Mouse (Mus musculus) neural tube, embryonic 14.5 days (tissue): Measurements from ENCODE around the gene Atp6v1fnb. TPM values are rescaled to one million over a fixed set of nuclear protein-coding genes. Genes with fewer than 3 reads are reported as not detected.

Source experiments
- ATAC-seq: fragments of 200-750 bp; cut with Nextera tagmentation; 2 replicates; pipeline ENCODE4 v1.8.0; 2017; ENCODE audit warnings: low read depth, mild to moderate bottlenecking, moderate TSS enrichment, moderate library complexity
- H3K27ac ChIP-seq: fragments of 300-500 bp; sonication (generic); 2 replicates; pipeline ENCODE4 v1.5.1; 2014; ENCODE audit warnings: low read depth, mild to moderate bottlenecking, control low read depth, low read length, moderate library complexity, mixed read lengths
- H3K27me3 ChIP-seq: fragments of 300-500 bp; sonication (generic); 2 replicates; pipeline ENCODE4 v1.6.1; 2014; ENCODE audit warnings: low read length; ENCODE audit not compliant: control insufficient read depth, insufficient read depth
- H3K36me3 ChIP-seq: fragments of 300-500 bp; sonication (generic); 2 replicates; pipeline ENCODE4 v1.6.1; 2014; ENCODE audit warnings: low read length, mixed read lengths; ENCODE audit not compliant: control insufficient read depth, insufficient read depth
- H3K4me1 ChIP-seq: fragments of 300-500 bp; sonication (generic); 2 replicates; pipeline ENCODE4 v1.6.1; 2014; ENCODE audit warnings: low read length; ENCODE audit not compliant: control insufficient read depth, insufficient read depth
- H3K4me2 ChIP-seq: fragments of 300-500 bp; sonication (generic); 2 replicates; pipeline ENCODE4 v1.6.1; 2014; ENCODE audit warnings: mild to moderate bottlenecking, low read depth, low read length, control low read depth
- H3K4me3 ChIP-seq: fragments of 300-500 bp; sonication (generic); 2 replicates; pipeline ENCODE4 v1.5.1; 2014; ENCODE audit warnings: low read depth, low read length, control low read depth, mixed read lengths
- H3K9ac ChIP-seq: fragments of 300-500 bp; sonication (generic); replicated peaks from 2 replicates; pipeline ENCODE4 v1.6.1; 2014; ENCODE audit warnings: low read depth, mild to moderate bottlenecking, control low read depth, low read length, mixed read lengths
- H3K9me3 ChIP-seq: fragments of 300-500 bp; sonication (generic); 2 replicates; pipeline ENCODE4 v1.6.1; 2016; ENCODE audit warnings: low read length; ENCODE audit not compliant: control insufficient read depth
- WGBS: fragments of 180-500 bp; shearing (Covaris S2); extraction: QIAGEN DNeasy Blood & Tissue Kit; methylation state at CpG from one replicate; pipeline ENCODE4 v1.1.7; 2014; 5-methylcytosine and 5-hydroxymethylcytosine counted together
- polyA plus RNA-seq: library from polyadenylated mRNA; unstranded; fragments of >200 nt; fragmentation: Nextera tagmentation; extraction: Ambion mirVana; gene quantifications from 2 replicates; pipeline ENCODE4 v1.2.1, GENCODE M21; 2014

Atp6v1fnb gene
- 0.55 and 0.70 TPM in 2 replicates for polyA plus RNA-seq

DNA sequence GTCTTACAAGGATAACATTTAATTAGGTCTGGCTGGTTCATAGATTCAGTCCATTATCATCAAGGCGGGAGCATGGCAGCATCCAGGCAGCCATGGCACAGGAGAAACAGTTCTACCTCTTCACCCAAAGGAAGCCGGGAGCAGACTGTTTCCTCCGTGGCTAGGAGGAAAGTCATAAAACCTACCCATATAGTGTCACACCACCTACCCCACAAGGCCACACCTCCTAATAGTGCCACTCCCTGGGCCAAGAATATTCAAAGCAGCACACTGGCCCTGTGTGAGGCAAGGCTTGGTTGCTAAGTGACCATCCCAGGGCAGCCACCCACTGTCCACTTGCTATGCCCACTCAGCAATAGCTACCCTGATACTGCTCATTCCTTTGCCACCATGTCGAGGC lies at the start of gene Atp6v1fnb:
TSS of gene Atp6v1fnb (plus strand) at position 301 of the 400 bp plus-strand sequence.
- Histone ChIP-seq H3K27me3 (no peaks in the 10 kb centered on the region), H3K36me3 (peaks cover 11% of the 10 kb centered on the region; the same call in 1 of the 2 replicates), H3K9me3 (no peaks in the 10 kb centered on the region), H3K9ac (no peak within 1 kb of the TSS), H3K4me3 (no peak within 1 kb of the TSS), H3K4me1 (peaks cover 9% of the 10 kb centered on the region), H3K4me2 (no peak within 1 kb of the TSS), H3K27ac (no peak within 1 kb of the TSS)
- ATAC-seq, result no peak
- WGBS, result 92% methylated on average over 4 of the region's 4 CpGs

DNA sequence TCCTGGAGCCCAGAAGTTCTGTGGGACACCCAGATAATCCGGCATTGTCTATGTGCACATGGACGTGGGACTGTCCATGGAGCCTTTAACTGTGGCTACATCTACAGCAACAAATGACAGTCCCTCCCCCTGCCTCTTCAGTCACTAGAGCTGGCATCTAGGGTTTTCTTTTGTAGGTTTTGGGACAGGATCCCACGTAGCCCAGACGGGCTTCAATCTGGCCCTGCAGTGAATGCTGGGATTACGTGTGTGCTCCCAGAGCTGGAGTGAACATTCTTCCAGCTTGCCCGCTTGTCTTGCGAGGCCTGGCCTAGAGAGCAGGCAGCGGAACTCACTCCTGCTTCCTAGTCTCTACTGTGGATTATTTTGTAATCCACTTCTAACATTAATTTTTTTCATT lies 46.1 kb upstream of the Atp6v1fnb start:
- H3K9ac ChIP-seq, result no peak overlapping the region
- no peak overlapping the region for H3K4me2 ChIP-seq
- ATAC-seq, result no peak
- H3K4me3 ChIP-seq, result no peak overlapping the region
- H3K27me3 ChIP-seq, result no peaks in the 10 kb centered on the region
- no peaks in the 10 kb centered on the region for H3K4me1 ChIP-seq
- no peak overlapping the region for H3K27ac ChIP-seq
- H3K9me3 ChIP-seq, result no peaks in the 10 kb centered on the region
- H3K36me3 ChIP-seq, result 0 out of 2 replicates have a peak, but pooled peaks cover 4% of the 10 kb centered on the region
- WGBS, result 91% methylated on average over 8 of the region's 8 CpGs

GRCm38 (mm10) chr6:29426331-29426730 lies 44.9 kb upstream of the Atp6v1fnb start:
- H3K9me3 ChIP-seq, result no peaks in the 10 kb centered on the region
- 0 out of 2 replicates have a peak, but pooled peaks cover 4% of the 10 kb centered on the region for H3K36me3 ChIP-seq
- H3K4me3 ChIP-seq, result no peak overlapping the region
- H3K9ac ChIP-seq, result no peak overlapping the region
- no peaks in the 10 kb centered on the region for H3K27me3 ChIP-seq
- no peak overlapping the region for H3K27ac ChIP-seq
- ATAC-seq, result no peak
- no peaks in the 10 kb centered on the region for H3K4me1 ChIP-seq
- 76% methylated on average over 6 of the region's 6 CpGs for WGBS
- no peak overlapping the region for H3K4me2 ChIP-seq

DNA sequence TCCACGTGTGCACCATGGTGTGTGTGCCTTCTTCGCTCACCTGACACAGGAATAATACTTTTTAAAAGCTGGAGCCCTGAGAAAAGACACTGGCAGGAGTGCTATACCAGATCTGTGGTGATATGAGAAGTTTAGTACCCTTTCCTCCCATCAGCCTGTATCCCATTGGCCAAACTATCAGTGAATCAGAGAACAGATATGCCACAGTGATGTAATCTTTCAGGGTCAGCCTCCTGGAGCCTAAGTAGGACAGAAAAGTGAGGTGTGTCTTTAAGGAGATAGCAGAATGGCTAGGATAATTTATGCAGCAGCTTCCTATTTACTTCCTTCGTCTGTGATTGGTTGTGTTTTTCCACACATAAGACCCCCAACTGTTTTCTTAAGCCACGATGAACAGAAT lies 43.1 kb upstream of the Atp6v1fnb start:
- Histone ChIP-seq H3K36me3 (no peaks in the 10 kb centered on the region), H3K27me3 (peaks cover 9% of the 10 kb centered on the region; the same call in 1 of the 2 replicates), H3K4me1 (0 out of 2 replicates have a peak, but pooled peaks cover 5% of the 10 kb centered on the region), H3K4me3 (no peak overlapping the region), H3K9me3 (no peaks in the 10 kb centered on the region), H3K27ac (no peak overlapping the region), H3K9ac (no peak overlapping the region), H3K4me2 (no peak overlapping the region)
- 54% methylated on average over 4 of the region's 4 CpGs for WGBS
- no peak for ATAC-seq

DNA sequence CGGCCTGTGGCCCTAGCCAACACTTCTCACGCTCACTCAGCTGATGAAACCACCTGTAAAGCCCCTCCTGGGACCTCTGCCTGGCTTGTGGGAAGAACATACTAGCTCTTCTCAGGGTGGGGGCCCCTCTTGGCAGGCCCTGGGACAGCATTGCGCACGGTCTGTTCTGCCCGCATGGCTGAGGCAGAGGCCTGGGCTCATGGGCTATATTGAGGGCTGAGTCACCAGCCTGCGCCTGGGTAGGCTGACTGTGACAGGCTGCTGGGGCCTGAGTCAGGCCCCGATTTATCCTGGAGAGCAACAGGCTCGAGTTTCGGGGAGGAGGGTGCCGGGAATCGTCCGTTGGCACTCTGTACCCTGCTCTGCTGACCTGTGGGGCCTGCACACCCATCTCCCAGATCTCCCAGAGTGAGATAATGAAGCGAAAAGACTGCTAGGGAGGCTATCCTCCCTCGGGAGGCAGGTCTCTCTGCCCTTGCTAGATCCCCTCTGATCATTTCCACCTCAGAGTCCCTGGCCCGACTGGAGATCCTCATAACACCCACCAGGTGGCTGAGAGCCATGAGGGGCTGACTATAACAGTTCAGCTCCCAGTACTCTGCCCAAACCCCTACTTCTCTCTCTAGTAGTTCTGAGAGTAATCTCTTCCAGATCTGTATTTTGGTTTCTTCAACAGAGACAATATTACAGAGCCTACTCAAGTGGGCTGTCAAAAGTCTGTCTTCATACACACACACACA lies 40.4 kb upstream of the Atp6v1fnb start:
- Histone ChIP-seq H3K9me3 (no peaks in the 10 kb centered on the region), H3K9ac (no peak overlapping the region), H3K4me3 (no peak overlapping the region), H3K27ac (no peak overlapping the region), H3K36me3 (no peaks in the 10 kb centered on the region), H3K4me2 (no peak overlapping the region), H3K27me3 (peaks cover 18% of the 10 kb centered on the region), H3K4me1 (peaks cover 9% of the 10 kb centered on the region; the same call in 1 of the 2 replicates)
- no peak for ATAC-seq
- WGBS, result 57% methylated on average over 15 of the region's 15 CpGs

DNA sequence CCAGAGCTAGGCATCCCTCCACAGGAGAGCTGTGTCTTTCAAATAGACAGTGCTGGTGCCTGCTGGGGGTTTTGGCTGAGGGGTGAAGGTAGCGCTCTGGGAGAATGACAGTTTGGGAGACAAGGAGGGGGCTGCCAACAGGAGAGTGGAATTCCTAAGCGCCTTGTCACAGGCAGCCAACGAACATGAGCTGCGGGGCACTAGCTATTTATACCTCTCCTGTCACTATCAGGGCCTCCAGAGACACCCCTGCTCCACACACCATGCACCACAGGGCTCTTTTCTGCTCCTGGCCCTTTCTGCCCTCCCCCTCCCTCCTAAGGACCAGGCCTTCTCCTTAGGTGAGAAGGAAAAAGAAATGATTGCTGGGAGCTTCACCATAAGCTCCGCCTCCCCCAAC lies 39.8 kb upstream of the Atp6v1fnb start:
- Histone ChIP-seq H3K4me2 (no peak overlapping the region), H3K36me3 (no peaks in the 10 kb centered on the region), H3K27ac (no peak overlapping the region), H3K9ac (no peak overlapping the region), H3K4me3 (no peak overlapping the region), H3K4me1 (peaks cover 10% of the 10 kb centered on the region; the same call in 1 of the 2 replicates), H3K27me3 (peaks cover 18% of the 10 kb centered on the region), H3K9me3 (no peaks in the 10 kb centered on the region)
- ATAC-seq, result no peak
- WGBS, result 37% methylated on average over 5 of the region's 5 CpGs

- Histone ChIP-seq H3K4me1 (peaks cover 11% of the 10 kb centered on the region; the same call in 1 of the 2 replicates), H3K9ac (no peak overlapping the region), H3K27me3 (peaks cover 18% of the 10 kb centered on the region), H3K36me3 (no peaks in the 10 kb centered on the region), H3K4me2 (no peak overlapping the region), H3K4me3 (no peak overlapping the region), H3K9me3 (no peaks in the 10 kb centered on the region), H3K27ac (no peak overlapping the region)
- WGBS, result 38% methylated on average over 2 of the region's 3 CpGs
- no peak for ATAC-seq
Measured at GRCm38 (mm10) chr6:29432156-29432555, 39.1 kb upstream of the Atp6v1fnb start.

DNA sequence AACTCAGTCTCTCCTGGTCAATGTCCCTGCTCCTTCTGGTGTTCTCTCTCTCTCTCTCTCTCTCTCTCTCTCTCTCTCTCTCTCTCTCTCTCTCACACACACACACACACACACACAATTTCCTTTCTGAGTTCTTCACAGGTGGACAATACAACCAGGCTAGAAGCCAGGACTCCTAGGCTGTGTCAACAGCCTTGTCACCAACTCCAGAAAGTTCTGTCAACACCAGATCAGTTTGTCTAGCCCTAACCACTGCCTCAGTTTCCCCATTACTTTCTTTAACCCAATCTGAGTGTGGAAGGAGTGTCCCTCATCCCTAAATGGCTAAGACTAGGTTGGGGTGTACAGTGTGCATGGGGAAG lies 38.6 kb upstream of the Atp6v1fnb start:
- peaks cover 18% of the 10 kb centered on the region for H3K27me3 ChIP-seq
- H3K9ac ChIP-seq, result no peak overlapping the region
- H3K4me1 ChIP-seq, result peaks cover 11% of the 10 kb centered on the region; the same call in 1 of the 2 replicates
- H3K36me3 ChIP-seq, result no peaks in the 10 kb centered on the region
- ATAC-seq, result no peak
- H3K4me3 ChIP-seq, result peak overlapping the region; percentile 36
- no peaks in the 10 kb centered on the region for H3K9me3 ChIP-seq
- H3K27ac ChIP-seq, result no peak overlapping the region
- peak overlapping the region; percentile 70 for H3K4me2 ChIP-seq

DNA sequence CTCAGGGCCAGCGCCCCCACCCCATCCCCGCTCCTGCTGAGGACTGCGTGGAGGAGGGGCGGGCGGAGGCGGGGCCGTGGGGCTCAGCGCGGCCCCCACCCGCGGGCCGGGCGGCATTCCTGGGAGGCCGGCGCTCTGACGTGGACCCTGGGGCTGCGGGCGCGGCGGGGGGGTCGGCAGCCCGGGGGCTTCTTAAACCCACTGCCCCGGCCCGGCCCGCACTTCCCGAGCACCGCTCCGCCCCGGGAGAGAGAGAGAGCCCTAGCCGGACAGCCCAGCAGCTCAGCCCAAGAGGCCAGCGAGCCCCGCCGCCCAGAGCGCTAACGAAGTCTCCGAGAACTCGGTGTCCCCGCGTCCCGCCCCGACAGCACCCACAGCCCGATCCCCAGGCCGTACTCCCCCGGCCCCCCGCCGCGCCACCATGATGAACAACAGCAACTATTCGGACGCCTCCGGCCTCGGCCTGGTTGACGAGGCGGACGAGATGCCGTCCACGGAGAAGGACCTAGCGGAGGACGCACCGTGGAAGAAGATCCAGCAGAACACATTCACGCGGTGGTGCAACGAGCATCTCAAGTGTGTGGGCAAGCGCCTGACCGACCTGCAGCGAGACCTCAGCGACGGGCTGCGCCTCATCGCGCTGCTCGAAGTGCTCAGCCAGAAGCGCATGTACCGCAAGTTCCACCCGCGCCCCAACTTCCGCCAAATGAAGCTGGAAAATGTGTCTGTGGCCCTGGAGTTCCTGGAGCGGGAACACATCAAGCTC lies 38.0 kb upstream of the Atp6v1fnb start, which contains the start of gene Flnc:
TSS of gene Flnc (plus strand) at position 219 of the 766 bp plus-strand sequence.
- peak within 1 kb of the TSS; percentile 1; the same call in 1 of the 2 replicates for H3K27ac ChIP-seq
- peak within 1 kb of the TSS; percentile 50 for H3K9ac ChIP-seq
- peak within 1 kb of the TSS; percentile 70 for H3K4me2 ChIP-seq
- H3K4me1 ChIP-seq, result peaks cover 11% of the 10 kb centered on the region; the same call in 1 of the 2 replicates
- H3K27me3 ChIP-seq, result peaks cover 18% of the 10 kb centered on the region
- no peaks in the 10 kb centered on the region for H3K9me3 ChIP-seq
- H3K4me3 ChIP-seq, result peak within 1 kb of the TSS; percentile 36
- under 1% methylated on average over 61 of the region's 77 CpGs for WGBS
- 0 out of 2 replicates have a peak, but pooled peaks have one; percentile 10 for ATAC-seq
- no peaks in the 10 kb centered on the region for H3K36me3 ChIP-seq
